Mouse (Mus musculus): ENCODE measurements at regions not wholly inside any gene's neighbourhood (a gene's known extent, or its start where the extent isn't known, plus 50 kb on each side); places are given as distances from the start of the nearest gene placed in this dataset.

GRCm38 (mm10) chr8:89270001-89270400 lies 226.0 kb upstream of the Sall1 start:
- ATAC-seq (replicated peaks) = no peak
- peak overlapping the region; percentile 73; the same call in 1 of the 2 replicates for H3K27ac ChIP-seq (replicated peaks)

GRCm38 (mm10) chr8:89261163-89261812 lies 217.3 kb upstream of the Sall1 start:
- no peak overlapping the region for H3K9ac ChIP-seq (replicated peaks)
- H3K4me2 ChIP-seq (replicated peaks) = no peak overlapping the region
- 88% methylated on average over 15 of the region's 15 CpGs for WGBS
- no peak for ATAC-seq (replicated peaks)
- H3K4me3 ChIP-seq = no peak overlapping the region
- no peaks in the 10 kb centered on the region for H3K4me1 ChIP-seq
- H3K9me3 ChIP-seq = no peaks in the 10 kb centered on the region
- H3K27me3 ChIP-seq = no peaks in the 10 kb centered on the region
- no peak overlapping the region for H3K27ac ChIP-seq (replicated peaks)
- H3K36me3 ChIP-seq = no peaks in the 10 kb centered on the region

More at GRCm38 (mm10) chr8:89270001-89270400, 226.0 kb upstream of the Sall1 start:
- no peak overlapping the region for H3K9ac ChIP-seq (replicated peaks)
- no peak overlapping the region for H3K4me3 ChIP-seq
- H3K4me2 ChIP-seq (replicated peaks) = no peak overlapping the region
- WGBS = 14% methylated on average over 1 of the region's 1 CpGs
- H3K4me1 ChIP-seq = peaks cover 15% of the 10 kb centered on the region
- H3K9me3 ChIP-seq = no peaks in the 10 kb centered on the region
- H3K27me3 ChIP-seq = no peaks in the 10 kb centered on the region
- H3K36me3 ChIP-seq = no peaks in the 10 kb centered on the region

DNA sequence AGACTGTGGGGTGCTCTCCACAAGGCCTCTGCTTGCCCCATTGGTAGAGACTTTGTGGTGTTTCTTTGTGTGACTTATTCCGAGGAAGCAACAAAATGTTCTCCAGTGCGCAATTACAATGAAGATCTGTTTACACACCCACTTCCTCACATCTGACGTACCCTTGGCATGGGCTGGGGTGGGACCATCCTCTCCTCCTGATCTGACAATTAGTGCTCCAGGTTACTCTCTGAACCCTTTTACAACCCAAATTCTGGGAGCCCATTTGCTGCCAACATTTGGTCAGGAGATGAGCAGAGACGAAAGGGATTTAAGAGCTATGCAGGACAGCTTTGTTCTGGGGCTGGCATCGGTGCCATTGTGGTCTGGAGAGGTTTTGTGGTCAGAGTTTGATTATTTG lies 215.9 kb upstream of the Sall1 start:
- WGBS = 81% methylated on average over 5 of the region's 5 CpGs
- Histone ChIP-seq H3K4me3 (no peak overlapping the region), H3K27ac (replicated peaks) (no peak overlapping the region), H3K9ac (replicated peaks) (no peak overlapping the region), H3K36me3 (no peaks in the 10 kb centered on the region), H3K4me2 (replicated peaks) (no peak overlapping the region), H3K4me1 (no peaks in the 10 kb centered on the region), H3K27me3 (no peaks in the 10 kb centered on the region), H3K9me3 (no peaks in the 10 kb centered on the region)
- ATAC-seq (replicated peaks) = no peak

- Histone ChIP-seq H3K27me3 (no peaks in the 10 kb centered on the region), H3K4me1 (peaks cover 20% of the 10 kb centered on the region), H3K9me3 (no peaks in the 10 kb centered on the region), H3K4me3 (no peak overlapping the region), H3K4me2 (replicated peaks) (no peak overlapping the region), H3K9ac (replicated peaks) (no peak overlapping the region), H3K27ac (replicated peaks) (no peak overlapping the region), H3K36me3 (no peaks in the 10 kb centered on the region)
- 62% methylated on average over 4 of the region's 4 CpGs for WGBS
- ATAC-seq (replicated peaks) = no peak
These were observed 202.4 kb upstream of the Sall1 start for GRCm38 (mm10) chr8:89246342-89246741.

- H3K9ac ChIP-seq (replicated peaks) = peak overlapping the region; percentile 51
- H3K4me2 ChIP-seq (replicated peaks) = peak overlapping the region; percentile 44
- H3K27me3 ChIP-seq = no peaks in the 10 kb centered on the region
- H3K36me3 ChIP-seq = no peaks in the 10 kb centered on the region
- WGBS = 14% methylated on average over 25 of the region's 25 CpGs
- peak overlapping the region; percentile 24 for H3K4me3 ChIP-seq
- ATAC-seq (replicated peaks) = 0 out of 2 replicates have a peak, but pooled peaks have one; percentile 35
- no peaks in the 10 kb centered on the region for H3K9me3 ChIP-seq
- H3K4me1 ChIP-seq = peaks cover 20% of the 10 kb centered on the region
- no peak overlapping the region for H3K27ac ChIP-seq (replicated peaks)
These were observed 201.3 kb upstream of the Sall1 start for GRCm38 (mm10) chr8:89245131-89245751.

- ATAC-seq (replicated peaks) = no peak
- H3K27ac ChIP-seq (replicated peaks) = no peak overlapping the region
- no peak overlapping the region for H3K4me2 ChIP-seq (replicated peaks)
- no peak overlapping the region for H3K9ac ChIP-seq (replicated peaks)
- H3K4me1 ChIP-seq = peaks cover 20% of the 10 kb centered on the region
- H3K4me3 ChIP-seq = no peak overlapping the region
- WGBS = 9% methylated on average over 5 of the region's 5 CpGs
- H3K9me3 ChIP-seq = no peaks in the 10 kb centered on the region
- H3K36me3 ChIP-seq = no peaks in the 10 kb centered on the region
- H3K27me3 ChIP-seq = no peaks in the 10 kb centered on the region
These were observed 197.7 kb upstream of the Sall1 start for GRCm38 (mm10) chr8:89241686-89242085.

- Histone ChIP-seq H3K4me1 (peaks cover 11% of the 10 kb centered on the region), H3K27ac (replicated peaks) (no peak overlapping the region), H3K9me3 (no peaks in the 10 kb centered on the region), H3K4me3 (no peak overlapping the region), H3K4me2 (replicated peaks) (no peak overlapping the region), H3K36me3 (no peaks in the 10 kb centered on the region), H3K9ac (replicated peaks) (no peak overlapping the region), H3K27me3 (no peaks in the 10 kb centered on the region)
- WGBS = 44% methylated on average over 2 of the region's 2 CpGs
- no peak for ATAC-seq (replicated peaks)
These were observed 195.7 kb upstream of the Sall1 start for GRCm38 (mm10) chr8:89239626-89240025.

- Histone ChIP-seq H3K4me3 (no peak overlapping the region), H3K4me1 (no peaks in the 10 kb centered on the region), H3K27me3 (no peaks in the 10 kb centered on the region), H3K36me3 (no peaks in the 10 kb centered on the region), H3K9ac (replicated peaks) (no peak overlapping the region), H3K9me3 (no peaks in the 10 kb centered on the region), H3K27ac (replicated peaks) (no peak overlapping the region), H3K4me2 (replicated peaks) (no peak overlapping the region)
- no peak for ATAC-seq (replicated peaks)
These were observed 190.1 kb upstream of the Sall1 start for GRCm38 (mm10) chr8:89234041-89234440.

- 96% methylated on average over 1 of the region's 1 CpGs for WGBS
- no peak overlapping the region for H3K4me2 ChIP-seq (replicated peaks)
These were observed 188.4 kb upstream of the Sall1 start for GRCm38 (mm10) chr8:89232318-89232717.

DNA sequence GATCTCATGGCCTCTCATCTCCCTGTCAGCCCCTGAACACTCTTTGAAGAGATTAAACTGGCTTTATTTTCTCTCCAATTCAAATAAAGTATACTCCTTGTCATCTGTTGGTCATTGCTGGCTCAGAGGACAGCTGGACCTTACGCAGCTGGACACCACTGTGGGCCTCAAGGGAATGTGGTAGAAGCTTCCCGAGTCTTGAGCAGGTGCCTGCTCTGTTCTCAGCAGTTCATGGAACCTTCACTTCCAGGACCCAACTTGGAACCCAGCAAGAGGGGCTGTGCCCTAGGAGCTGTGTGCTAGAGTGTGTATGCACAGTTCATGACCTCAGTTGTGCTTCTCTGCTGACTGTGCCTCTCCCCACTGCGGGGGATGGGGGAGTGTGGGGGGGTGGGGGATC lies 185.2 kb upstream of the Sall1 start:
- no peaks in the 10 kb centered on the region for H3K36me3 ChIP-seq
- no peaks in the 10 kb centered on the region for H3K9me3 ChIP-seq
- no peak overlapping the region for H3K27ac ChIP-seq (replicated peaks)
- no peak overlapping the region for H3K4me3 ChIP-seq
- no peak overlapping the region for H3K9ac ChIP-seq (replicated peaks)
- no peak overlapping the region for H3K4me2 ChIP-seq (replicated peaks)
- H3K27me3 ChIP-seq = no peaks in the 10 kb centered on the region
- 94% methylated on average over 3 of the region's 3 CpGs for WGBS
- ATAC-seq (replicated peaks) = no peak
- H3K4me1 ChIP-seq = no peaks in the 10 kb centered on the region

More at GRCm38 (mm10) chr8:89232318-89232717, 188.4 kb upstream of the Sall1 start:
- no peak overlapping the region for H3K27ac ChIP-seq (replicated peaks)
- H3K9ac ChIP-seq (replicated peaks) = no peak overlapping the region
- H3K9me3 ChIP-seq = no peaks in the 10 kb centered on the region
- no peak overlapping the region for H3K4me3 ChIP-seq
- no peaks in the 10 kb centered on the region for H3K36me3 ChIP-seq
- no peaks in the 10 kb centered on the region for H3K27me3 ChIP-seq
- ATAC-seq (replicated peaks) = no peak
- no peaks in the 10 kb centered on the region for H3K4me1 ChIP-seq

DNA sequence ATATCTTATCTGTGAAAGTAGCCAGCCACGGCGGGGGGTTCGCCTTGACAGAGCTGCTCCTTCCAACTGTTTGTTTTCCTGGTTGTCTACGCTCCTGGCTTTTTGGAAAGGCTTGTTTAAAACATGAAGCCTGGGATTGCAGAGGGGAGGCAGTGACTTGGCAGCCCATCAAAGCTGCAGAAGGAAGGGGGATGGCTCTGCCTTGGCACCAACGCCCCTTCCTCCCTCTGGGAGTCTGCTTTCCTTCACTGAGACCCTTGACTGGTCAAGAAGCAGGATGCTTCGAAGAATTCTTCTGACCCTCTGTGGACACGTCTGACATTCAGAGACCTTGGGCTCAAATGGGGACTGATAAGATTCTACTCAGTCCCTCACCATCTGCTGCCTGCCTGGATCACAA lies 176.9 kb upstream of the Sall1 start:
- no peaks in the 10 kb centered on the region for H3K36me3 ChIP-seq
- WGBS = 57% methylated on average over 7 of the region's 7 CpGs
- peak; percentile 48; the same call in 1 of the 2 replicates for ATAC-seq (replicated peaks)

GRCm38 (mm10) chr8:89220381-89220780 lies 176.4 kb upstream of the Sall1 start:
- no peaks in the 10 kb centered on the region for H3K9me3 ChIP-seq
- H3K9ac ChIP-seq (replicated peaks) = no peak overlapping the region
- no peak overlapping the region for H3K27ac ChIP-seq (replicated peaks)
- H3K36me3 ChIP-seq = no peaks in the 10 kb centered on the region
- H3K27me3 ChIP-seq = no peaks in the 10 kb centered on the region
- no peak overlapping the region for H3K4me2 ChIP-seq (replicated peaks)
- no peak for ATAC-seq (replicated peaks)
- WGBS = 84% methylated on average over 2 of the region's 2 CpGs
- peaks cover 10% of the 10 kb centered on the region for H3K4me1 ChIP-seq
- no peak overlapping the region for H3K4me3 ChIP-seq

More for the DNA sequence above, 176.9 kb upstream of the Sall1 start:
- no peak overlapping the region for H3K4me2 ChIP-seq (replicated peaks)
- H3K4me3 ChIP-seq = no peak overlapping the region
- H3K27ac ChIP-seq (replicated peaks) = no peak overlapping the region
- no peaks in the 10 kb centered on the region for H3K27me3 ChIP-seq
- H3K9me3 ChIP-seq = no peaks in the 10 kb centered on the region
- no peak overlapping the region for H3K9ac ChIP-seq (replicated peaks)
- H3K4me1 ChIP-seq = peaks cover 10% of the 10 kb centered on the region

DNA sequence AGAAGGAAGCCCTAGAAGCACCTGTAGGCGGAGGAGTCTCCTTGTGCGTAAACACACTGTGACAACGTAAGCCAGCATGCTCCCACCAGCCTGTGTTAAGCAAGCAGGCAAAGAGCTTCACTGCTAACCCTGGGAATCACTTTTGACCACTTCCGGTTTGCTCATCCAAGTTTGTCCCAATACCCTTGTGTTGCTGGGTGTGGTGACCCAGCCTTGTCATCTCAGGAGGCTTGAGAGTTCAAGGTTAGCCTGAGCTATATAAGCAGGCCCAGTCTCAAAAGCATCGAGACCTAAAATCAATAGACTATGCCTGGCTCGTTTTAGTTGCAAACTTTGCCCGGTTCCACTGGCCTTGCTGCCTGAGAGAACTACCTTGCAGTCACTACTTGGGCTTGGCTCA lies 175.2 kb upstream of the Sall1 start:
- Histone ChIP-seq H3K4me2 (replicated peaks) (no peak overlapping the region), H3K9me3 (no peaks in the 10 kb centered on the region), H3K4me3 (no peak overlapping the region), H3K36me3 (no peaks in the 10 kb centered on the region), H3K27me3 (no peaks in the 10 kb centered on the region), H3K4me1 (peaks cover 10% of the 10 kb centered on the region), H3K9ac (replicated peaks) (no peak overlapping the region), H3K27ac (replicated peaks) (no peak overlapping the region)
- WGBS = 88% methylated on average over 7 of the region's 7 CpGs
- no peak for ATAC-seq (replicated peaks)

All from forebrain, embryonic 15.5 days (tissue).